Mouse (Mus musculus) myocyte (in vitro differentiated cells): ENCODE measurements around the gene Irs2.

Experiments
- CEBPB ChIP-seq: IDR thresholded peaks from 2 replicates; pipeline ENCODE4 v1.6.1; 2011; ENCODE audit warnings: mild to moderate bottlenecking, moderate library complexity; ENCODE audit not compliant: poor library complexity, insufficient read depth, severe bottlenecking
- E2F4 ChIP-seq: IDR thresholded peaks from one replicate; pipeline ENCODE4 v1.6.1; 2011; ENCODE audit warnings: mild to moderate bottlenecking, control low read depth, moderate library complexity; ENCODE audit not compliant: insufficient read depth
- MAX ChIP-seq: IDR thresholded peaks from one replicate; pipeline ENCODE4 v1.6.1; 2011; ENCODE audit warnings: low read depth, mild to moderate bottlenecking, control low read depth
- MYOD1 ChIP-seq, 3 experiments: IDR thresholded peaks; one replicate each; pipeline ENCODE4 v1.6.1; 2011; ENCODE audit warnings: control low read depth in 2 of 3, low read depth in 2 of 3, mild to moderate bottlenecking in 2 of 3, moderate library complexity in 1 of 3; ENCODE audit not compliant: insufficient read length in 2 of 3, control insufficient read depth in 1 of 3
- MYOG ChIP-seq, 3 experiments: IDR thresholded peaks; one replicate each; pipeline ENCODE4 v1.6.1; 2011; ENCODE audit warnings: control low read depth in 2 of 3, low read depth in 2 of 3, mild to moderate bottlenecking in 2 of 3; ENCODE audit not compliant: insufficient read length in 2 of 3, control insufficient read depth in 1 of 3, insufficient read depth in 1 of 3
- POLR2A ChIP-seq: IDR thresholded peaks from one replicate; pipeline ENCODE4 v1.6.1; 2011; ENCODE audit warnings: low read depth, mild to moderate bottlenecking, control low read depth, moderate library complexity; ENCODE audit not compliant: insufficient read length
- POLR2AphosphoS2 ChIP-seq: IDR thresholded peaks from one replicate; pipeline ENCODE4 v1.6.1; 2011; ENCODE audit warnings: low read depth, control low read depth; ENCODE audit not compliant: insufficient read length
- REST ChIP-seq: IDR thresholded peaks from one replicate; pipeline ENCODE4 v1.6.1; 2011; ENCODE audit warnings: mild to moderate bottlenecking, control low read depth, moderate library complexity; ENCODE audit not compliant: insufficient read depth, insufficient read length
- SRF ChIP-seq: IDR thresholded peaks from one replicate; pipeline ENCODE4 v1.6.1; 2011; ENCODE audit warnings: low read depth; ENCODE audit not compliant: control insufficient read depth, insufficient read length
- TCF12 ChIP-seq: IDR thresholded peaks from one replicate; pipeline ENCODE4 v1.6.1; 2011; ENCODE audit warnings: mild to moderate bottlenecking, control low read depth; ENCODE audit not compliant: poor library complexity, insufficient read depth, severe bottlenecking
- TCF3 ChIP-seq: IDR thresholded peaks from one replicate; pipeline ENCODE4 v1.6.1; 2011; ENCODE audit warnings: low read depth, control low read depth; ENCODE audit not compliant: insufficient read length
- USF1 ChIP-seq: IDR thresholded peaks from one replicate; pipeline ENCODE4 v1.6.1; 2011; ENCODE audit warnings: low read depth, mild to moderate bottlenecking, control low read depth, moderate library complexity

GRCm38 (mm10) chr8:11035628-11036416 lies 27.6 kb upstream of the Irs2 start:
- no peak for TF ChIP-seq POLR2AphosphoS2
- no peak for TF ChIP-seq E2F4
- TF ChIP-seq POLR2A: no peak
- no peak for TF ChIP-seq TCF12
- no peak for TF ChIP-seq REST
- no peak for TF ChIP-seq MYOG (IDR thresholded peaks at IDR 0.05; ENCODE audit: control insufficient read depth in 1 of 3, insufficient read depth in 1 of 3, insufficient read length in 2 of 3, low read depth in 2 of 3)
- no peak for TF ChIP-seq MYOD1 (IDR thresholded peaks at IDR 0.05; ENCODE audit: control insufficient read depth in 1 of 3, insufficient read length in 2 of 3, low read depth in 2 of 3)
- no peak for TF ChIP-seq USF1
- no peak for TF ChIP-seq TCF3
- TF ChIP-seq MAX: no peak
- no peak for TF ChIP-seq SRF
- TF ChIP-seq CEBPB: no peak
